Mouse (Mus musculus): ENCODE measurements at regions not wholly inside any gene's neighbourhood (a gene's known extent, or its start where the extent isn't known, plus 50 kb on each side); places are given as distances from the start of the nearest gene placed in this dataset.

DNA sequence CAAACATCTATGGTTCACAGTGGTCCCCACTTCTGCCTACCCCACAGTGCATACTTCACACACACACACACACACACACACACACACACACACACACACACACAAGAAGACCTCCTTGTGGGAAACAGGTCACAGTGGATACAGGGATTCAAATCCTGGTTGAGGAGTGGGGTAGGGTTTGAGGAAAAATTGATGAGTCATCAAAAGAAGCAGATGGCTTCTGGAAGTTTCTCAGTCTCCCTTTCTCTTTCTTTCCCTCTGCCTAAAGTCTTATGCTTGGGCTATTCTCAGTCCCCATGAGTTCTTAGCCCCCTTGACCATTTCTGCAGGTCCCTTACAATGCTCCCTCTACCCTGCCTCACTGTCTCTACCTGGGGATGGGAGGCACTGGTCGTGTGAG lies 56.4 kb downstream of the Rassf10 start:
- TF ChIP-seq CTCF (IDR thresholded peaks at IDR 0.05; ENCODE audit: extremely low read depth, insufficient read depth, low read length) (no peak), POLR2A (IDR thresholded peaks at IDR 0.05; ENCODE audit: extremely low read depth, insufficient read depth, low read length) (no peak)
- Histone ChIP-seq H3K27ac (ENCODE audit: insufficient read depth, low read length) (no peak overlapping the region), H3K4me1 (ENCODE audit: control insufficient read depth, insufficient read depth, low read length) (no peaks in the 10 kb centered on the region), H3K4me3 (ENCODE audit: insufficient read depth, low read length) (no peak overlapping the region)

DNA sequence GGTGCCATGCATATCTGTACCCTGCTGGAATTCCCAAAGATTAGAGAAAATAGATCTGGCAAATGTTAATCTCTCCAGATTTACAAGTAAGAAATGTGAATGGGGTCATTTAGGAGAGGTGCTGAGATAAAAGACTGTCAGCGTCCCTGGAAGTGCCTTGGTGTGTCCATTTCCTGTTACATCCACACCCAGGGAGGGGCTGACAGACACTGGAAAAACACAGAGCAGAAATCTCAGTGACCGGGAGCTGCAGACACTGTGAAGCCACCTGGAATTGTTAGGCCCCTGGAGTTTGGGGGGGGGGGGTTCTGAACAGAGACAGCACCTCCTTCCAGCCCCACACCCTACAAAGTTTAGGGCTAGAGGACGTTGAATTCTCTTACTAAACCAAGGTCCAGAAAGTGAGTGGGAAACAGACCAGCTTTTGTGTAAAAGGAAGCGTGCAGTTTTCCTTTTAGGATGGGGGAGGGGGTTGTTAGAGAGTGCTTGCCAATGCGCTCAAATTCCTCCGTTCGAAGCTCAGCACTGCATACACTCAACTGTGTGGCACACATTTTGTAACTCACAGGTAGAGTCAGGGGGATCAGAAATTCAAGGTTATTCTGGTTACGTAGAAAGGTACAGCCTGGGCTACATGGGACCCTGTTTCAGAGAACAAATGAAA lies 63.5 kb downstream of the Rassf10 start:
- no peak overlapping the region for H3K27ac ChIP-seq (ENCODE audit: insufficient read depth, low read length)
- no peak overlapping the region for H3K4me3 ChIP-seq (ENCODE audit: insufficient read depth, low read length)
- H3K4me1 ChIP-seq (ENCODE audit: control insufficient read depth, insufficient read depth, low read length): no peaks in the 10 kb centered on the region
- TF ChIP-seq POLR2A (IDR thresholded peaks at IDR 0.05; ENCODE audit: extremely low read depth, insufficient read depth, low read length): no peak
- no peak for TF ChIP-seq CTCF (IDR thresholded peaks at IDR 0.05; ENCODE audit: extremely low read depth, insufficient read depth, low read length)

DNA sequence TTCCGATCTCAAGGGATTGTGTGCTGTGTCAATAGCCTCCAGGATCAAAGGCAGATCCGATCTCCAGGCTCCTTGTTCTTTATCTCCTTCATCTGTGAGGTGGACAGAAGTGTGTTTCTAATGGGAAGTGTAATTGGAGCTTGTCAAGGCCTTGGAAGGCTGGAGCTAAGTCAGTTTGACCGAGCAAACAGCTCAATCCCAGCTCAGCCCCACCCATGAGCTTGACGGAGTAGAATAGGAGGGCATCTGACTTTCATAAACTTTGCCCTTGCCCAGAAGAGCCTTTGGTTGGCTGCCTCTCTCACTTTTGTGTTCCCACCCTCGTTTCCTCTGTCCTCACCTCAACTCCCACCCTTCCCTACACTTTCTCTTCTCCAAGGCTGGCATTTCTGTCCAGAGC lies 67.7 kb downstream of the Rassf10 start:
- H3K27ac ChIP-seq (ENCODE audit: insufficient read depth, low read length): no peak overlapping the region
- H3K4me3 ChIP-seq (ENCODE audit: insufficient read depth, low read length): no peak overlapping the region
- H3K4me1 ChIP-seq (ENCODE audit: control insufficient read depth, insufficient read depth, low read length): no peaks in the 10 kb centered on the region
- TF ChIP-seq POLR2A (IDR thresholded peaks at IDR 0.05; ENCODE audit: extremely low read depth, insufficient read depth, low read length) (no peak), CTCF (IDR thresholded peaks at IDR 0.05; ENCODE audit: extremely low read depth, insufficient read depth, low read length) (no peak)

DNA sequence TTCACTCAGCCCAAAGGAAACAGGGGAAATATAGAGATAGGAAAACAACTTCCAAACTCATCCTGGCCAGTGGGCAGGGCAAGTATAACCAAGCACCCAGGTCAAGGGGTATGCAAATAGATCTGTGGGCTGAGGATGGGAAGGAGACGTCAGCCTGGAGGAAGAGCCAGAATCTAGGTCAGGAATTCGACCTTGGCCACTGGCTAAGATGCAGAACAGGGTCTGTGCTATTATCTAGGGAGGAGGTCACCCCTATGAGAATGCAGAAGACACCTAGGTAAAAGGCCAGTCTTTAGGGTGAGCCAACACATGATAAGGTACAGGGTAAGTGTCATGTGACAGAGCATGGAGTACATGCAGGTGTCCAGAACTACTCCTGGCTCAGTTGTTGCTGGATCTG lies 68.8 kb downstream of the Rassf10 start:
- Histone ChIP-seq H3K27ac (ENCODE audit: insufficient read depth, low read length) (no peak overlapping the region), H3K4me3 (ENCODE audit: insufficient read depth, low read length) (no peak overlapping the region), H3K4me1 (ENCODE audit: control insufficient read depth, insufficient read depth, low read length) (no peaks in the 10 kb centered on the region)
- TF ChIP-seq POLR2A (IDR thresholded peaks at IDR 0.05; ENCODE audit: extremely low read depth, insufficient read depth, low read length) (no peak), CTCF (IDR thresholded peaks at IDR 0.05; ENCODE audit: extremely low read depth, insufficient read depth, low read length) (no peak)

DNA sequence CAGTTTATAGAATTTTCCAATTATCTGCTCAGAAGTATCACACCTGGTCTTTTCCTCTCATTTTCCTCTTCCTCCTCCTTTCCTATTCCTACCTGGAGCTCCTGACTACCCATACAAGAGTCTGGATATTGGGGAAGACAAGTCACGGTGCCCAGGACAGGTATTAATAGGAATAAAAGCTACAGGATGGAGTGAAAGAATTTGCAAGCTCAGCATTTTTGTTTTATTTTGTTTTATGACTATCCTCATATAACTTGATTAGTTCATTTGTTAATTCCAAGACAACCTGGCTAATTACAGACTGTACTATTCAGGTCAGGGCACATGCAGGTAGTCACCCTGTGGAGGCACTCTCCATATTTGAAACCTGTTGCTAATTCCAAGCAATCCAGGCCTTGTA lies 72.0 kb downstream of the Rassf10 start:
- no peak overlapping the region for H3K4me3 ChIP-seq (ENCODE audit: insufficient read depth, low read length)
- TF ChIP-seq POLR2A (IDR thresholded peaks at IDR 0.05; ENCODE audit: extremely low read depth, insufficient read depth, low read length) (no peak), CTCF (IDR thresholded peaks at IDR 0.05; ENCODE audit: extremely low read depth, insufficient read depth, low read length) (no peak)
- no peaks in the 10 kb centered on the region for H3K4me1 ChIP-seq (ENCODE audit: control insufficient read depth, insufficient read depth, low read length)
- H3K27ac ChIP-seq (ENCODE audit: insufficient read depth, low read length): no peak overlapping the region

DNA sequence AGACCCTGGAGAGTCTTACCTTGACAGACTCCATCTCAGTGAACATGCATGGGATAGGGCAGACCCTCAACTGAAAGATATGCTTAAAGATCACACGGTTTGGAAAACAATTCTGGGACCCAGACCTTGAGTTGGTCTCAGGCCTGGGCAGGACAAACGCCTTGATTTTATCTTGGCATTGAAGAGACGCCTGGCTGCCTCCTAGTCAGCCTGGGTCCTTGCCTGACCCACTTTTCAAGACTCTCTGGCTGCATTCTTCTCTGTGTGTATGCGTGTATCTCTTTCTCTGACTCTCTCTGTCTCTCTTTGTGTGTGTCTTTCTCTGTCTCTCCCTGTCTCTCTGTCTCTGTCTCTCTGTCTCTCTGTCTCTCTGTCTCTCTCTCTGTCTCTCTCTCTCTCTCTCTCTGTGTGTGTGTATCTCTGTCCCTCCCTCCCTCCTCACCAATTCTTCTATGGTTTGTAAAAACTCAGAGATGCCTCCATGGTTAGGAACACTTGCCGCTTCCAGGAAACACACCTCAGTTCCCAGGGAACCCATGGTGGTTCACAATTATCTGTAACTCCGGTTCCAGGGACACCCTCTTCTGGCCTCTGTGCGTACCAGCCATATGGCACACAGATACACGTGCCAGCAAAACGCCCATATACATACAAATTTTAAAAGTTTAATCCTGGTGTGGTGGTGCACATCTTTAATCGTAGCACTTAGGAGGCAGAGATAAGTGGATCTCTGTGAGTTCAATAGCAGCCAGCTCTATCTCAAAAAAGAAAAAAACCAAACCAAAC lies 72.7 kb downstream of the Rassf10 start:
- no peak overlapping the region for H3K27ac ChIP-seq (ENCODE audit: insufficient read depth, low read length)
- H3K4me1 ChIP-seq (ENCODE audit: control insufficient read depth, insufficient read depth, low read length): no peaks in the 10 kb centered on the region
- TF ChIP-seq POLR2A (IDR thresholded peaks at IDR 0.05; ENCODE audit: extremely low read depth, insufficient read depth, low read length): no peak
- TF ChIP-seq CTCF (IDR thresholded peaks at IDR 0.05; ENCODE audit: extremely low read depth, insufficient read depth, low read length): no peak
- H3K4me3 ChIP-seq (ENCODE audit: insufficient read depth, low read length): no peak overlapping the region

DNA sequence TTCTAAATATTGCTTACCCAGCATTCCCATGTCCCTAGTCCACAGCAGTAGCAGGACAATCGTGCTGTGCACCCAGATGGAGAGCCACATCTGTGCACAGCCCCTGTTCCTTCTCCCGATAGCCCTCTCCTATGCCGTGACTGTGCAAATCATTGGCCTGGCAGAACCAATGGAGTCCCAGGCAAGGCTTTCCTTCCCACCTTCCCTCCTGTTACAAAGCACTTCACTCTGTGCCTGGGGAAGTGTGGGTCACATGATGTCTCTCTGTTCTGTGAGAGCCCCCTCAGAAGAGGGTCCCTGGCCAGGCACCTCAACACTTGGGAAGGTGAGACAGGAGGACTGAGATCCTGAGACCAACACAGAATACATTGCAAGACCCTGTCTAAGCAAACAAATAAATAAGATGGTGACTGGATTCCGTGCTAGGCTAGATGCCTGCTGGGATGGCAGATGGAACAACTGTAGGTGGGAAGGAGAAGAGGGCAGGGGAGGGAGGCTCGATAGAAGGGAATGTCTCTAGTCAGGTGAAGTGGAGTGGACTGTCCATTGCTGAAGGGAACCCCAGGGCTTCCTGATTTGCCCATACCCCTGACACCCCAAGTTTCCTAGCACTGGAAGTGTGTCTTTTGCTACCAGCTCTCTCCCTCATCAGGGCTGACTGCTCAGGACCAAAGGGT lies 73.5 kb downstream of the Rassf10 start:
- Histone ChIP-seq H3K4me3 (ENCODE audit: insufficient read depth, low read length) (no peak overlapping the region), H3K4me1 (ENCODE audit: control insufficient read depth, insufficient read depth, low read length) (no peaks in the 10 kb centered on the region), H3K27ac (ENCODE audit: insufficient read depth, low read length) (no peak overlapping the region)
- TF ChIP-seq CTCF (IDR thresholded peaks at IDR 0.05; ENCODE audit: extremely low read depth, insufficient read depth, low read length) (no peak), POLR2A (IDR thresholded peaks at IDR 0.05; ENCODE audit: extremely low read depth, insufficient read depth, low read length) (no peak)

DNA sequence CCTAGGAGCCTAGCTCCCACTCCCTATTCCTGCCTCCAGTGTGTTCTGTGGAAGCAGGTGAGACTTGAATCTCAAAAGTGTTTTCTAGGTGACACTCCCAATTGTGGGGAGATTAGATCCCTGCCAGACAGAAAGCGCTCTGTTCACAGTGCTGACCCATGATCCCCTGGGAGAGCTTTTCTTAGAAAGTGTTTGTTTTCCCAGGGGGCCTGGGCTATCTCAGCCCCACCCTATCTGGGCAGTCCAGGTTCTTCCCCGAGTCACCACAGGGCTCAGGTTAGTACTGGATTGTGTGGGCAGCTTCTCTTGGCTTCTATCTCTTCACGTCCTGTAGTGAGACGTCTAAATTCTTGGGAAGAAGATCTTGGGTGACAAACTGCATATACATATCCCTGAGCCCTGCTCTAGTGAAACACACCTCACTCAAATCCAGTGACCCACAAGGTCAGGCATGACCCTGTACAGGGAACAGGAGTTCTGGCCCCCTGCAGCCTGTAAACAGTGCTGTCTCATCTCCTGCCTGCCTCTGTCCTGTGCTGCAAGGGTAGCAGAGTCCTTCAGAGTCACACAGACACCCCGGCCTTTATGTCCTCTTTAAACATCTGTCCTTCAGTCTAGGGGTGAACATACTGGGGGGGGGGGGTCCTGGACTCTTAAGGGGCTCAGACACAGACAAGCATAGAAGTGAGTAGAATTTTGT lies 76.4 kb downstream of the Rassf10 start:
- TF ChIP-seq CTCF (IDR thresholded peaks at IDR 0.05; ENCODE audit: extremely low read depth, insufficient read depth, low read length) (no peak), POLR2A (IDR thresholded peaks at IDR 0.05; ENCODE audit: extremely low read depth, insufficient read depth, low read length) (no peak)
- Histone ChIP-seq H3K4me3 (ENCODE audit: insufficient read depth, low read length) (no peak overlapping the region), H3K4me1 (ENCODE audit: control insufficient read depth, insufficient read depth, low read length) (no peaks in the 10 kb centered on the region), H3K27ac (ENCODE audit: insufficient read depth, low read length) (no peak overlapping the region)

DNA sequence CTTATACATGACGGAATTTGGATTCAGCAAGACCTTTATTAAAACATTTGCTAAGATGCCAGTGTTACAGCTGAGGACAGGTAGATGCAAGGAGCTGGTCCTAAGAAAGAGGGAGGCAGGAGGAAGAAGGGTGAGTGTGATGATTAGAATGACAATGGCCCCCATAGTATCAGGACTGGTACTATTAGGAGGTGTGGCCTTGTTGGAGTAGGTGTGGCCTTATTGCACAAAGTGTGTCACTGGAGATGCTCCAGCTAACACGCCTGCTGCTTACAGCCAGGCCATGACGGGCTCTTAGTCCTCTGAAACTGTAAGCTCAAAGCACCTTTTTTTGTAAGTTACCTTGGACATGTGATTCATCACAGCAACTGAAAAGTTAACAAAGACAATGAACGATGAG lies 82.0 kb downstream of the Rassf10 start:
- H3K4me3 ChIP-seq (ENCODE audit: insufficient read depth, low read length): no peak overlapping the region
- H3K4me1 ChIP-seq (ENCODE audit: control insufficient read depth, insufficient read depth, low read length): no peaks in the 10 kb centered on the region
- no peak overlapping the region for H3K27ac ChIP-seq (ENCODE audit: insufficient read depth, low read length)
- TF ChIP-seq POLR2A (IDR thresholded peaks at IDR 0.05; ENCODE audit: extremely low read depth, insufficient read depth, low read length) (no peak), CTCF (IDR thresholded peaks at IDR 0.05; ENCODE audit: extremely low read depth, insufficient read depth, low read length) (no peak)
